In the genomic region with DNA sequence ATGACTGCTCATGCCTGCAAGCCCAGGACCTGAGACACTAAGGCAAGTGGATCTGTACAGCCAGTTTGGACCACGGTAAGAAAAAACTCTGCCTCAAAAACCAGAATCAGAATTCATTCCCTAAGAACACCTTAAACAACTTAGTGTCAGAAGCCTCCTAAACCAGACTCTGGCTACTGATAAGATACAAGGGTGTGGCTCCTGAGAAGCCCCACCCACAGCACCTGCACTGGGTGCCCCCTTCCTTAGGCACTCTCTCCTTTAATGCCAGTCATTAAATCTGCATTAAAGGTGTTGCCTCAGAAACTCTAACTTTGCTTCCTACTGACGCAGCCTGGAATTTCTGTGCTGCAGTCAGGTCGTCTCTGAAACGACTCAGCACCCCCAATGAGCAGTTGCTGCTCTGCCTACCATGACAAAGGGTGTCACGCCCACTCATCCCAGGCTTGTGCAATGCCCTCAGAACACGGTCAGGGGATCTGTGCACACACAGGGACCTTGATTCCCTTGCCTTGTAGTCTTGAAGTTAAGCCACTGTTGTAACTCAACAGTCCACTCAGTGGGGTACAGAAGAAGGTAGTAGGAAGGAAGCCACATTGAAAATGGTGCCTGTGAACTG, we compare ENCODE assay signal across 17 mouse cellular contexts.
A peak's percentile ranks its signal among the peaks of the same experiment; 100 is the strongest.
DNase-seq lines count a peak whose midpoint lies in the region; ATAC-seq lines count a peak whose summit lies in the region.
"Had no signal": no experiment of that assay in that cellular context is flagged by ENCODE, and none has a peak within 500 bp of the region (broad histone marks: within the 10 kb centered on the region; RNA-seq: fewer than 3 reads in every experiment).

No protein-coding gene starts in this region.

- WGBS in hindbrain, embryonic 13.5 days, result 54% methylated on average over 6 of the region's 6 CpGs

- H3K4me3 ChIP-seq in hindbrain, embryonic 13.5 days, result no peak overlapping the region
- H3K4me3 ChIP-seq: forebrain, embryonic 12.5 days; limb, embryonic 10.5 days; megakaryocyte, embryonic 14.5 days; midbrain, embryonic 15.5 days; myocyte had no signal

- H3K4me2 ChIP-seq in hindbrain, embryonic 13.5 days, result no peak overlapping the region
- H3K4me2 ChIP-seq: forebrain, embryonic 12.5 days; heart, embryonic 11.5 days; midbrain, embryonic 15.5 days had no signal

- H3K9me3 ChIP-seq in hindbrain, embryonic 13.5 days, result no peaks in the 10 kb centered on the region
- H3K9me3 ChIP-seq: forebrain, embryonic 12.5 days; limb, embryonic 10.5 days; megakaryocyte, embryonic 14.5 days; midbrain, embryonic 15.5 days had no signal

- no peak overlapping the region for H3K9ac ChIP-seq in hindbrain, embryonic 13.5 days
- H3K9ac ChIP-seq: forebrain, embryonic 12.5 days; midbrain, embryonic 15.5 days had no signal

- peak; percentile 47; the same call in 1 of the 2 replicates for ATAC-seq in common myeloid progenitor, adult 5-6 weeks (replicated peaks; ENCODE audit: low read depth, poor library complexity, severe bottlenecking)
- ATAC-seq in hindbrain, embryonic 13.5 days (ENCODE audit: low FRiP score), result no peak
- ATAC-seq: midbrain, embryonic 15.5 days had no signal

- H3K4me1 ChIP-seq in hindbrain, embryonic 13.5 days (replicated peaks), result no peaks in the 10 kb centered on the region
- H3K4me1 ChIP-seq: forebrain, embryonic 12.5 days; limb, embryonic 10.5 days; midbrain, embryonic 15.5 days had no signal

- no peak overlapping the region for H3K27ac ChIP-seq in hindbrain, embryonic 13.5 days
- H3K27ac ChIP-seq: forebrain, embryonic 12.5 days; limb, embryonic 10.5 days; midbrain, embryonic 15.5 days had no signal

- no peaks in the 10 kb centered on the region for H3K36me3 ChIP-seq in hindbrain, embryonic 13.5 days
- H3K36me3 ChIP-seq: forebrain, embryonic 12.5 days; limb, embryonic 10.5 days; midbrain, embryonic 15.5 days had no signal

- no peaks in the 10 kb centered on the region for H3K27me3 ChIP-seq in hindbrain, embryonic 13.5 days
- H3K27me3 ChIP-seq: forebrain, embryonic 12.5 days; midbrain, embryonic 15.5 days had no signal

- DNase-seq in adrenal gland, postnatal 14 days, result peak; percentile 20
- no peak for DNase-seq in adrenal gland, adult 8-10 months
- DNase-seq in lung, adult 18-20 months, result peak; percentile 8 to 20
- DNase-seq in lung, postnatal 25 days (ENCODE audit: low spot score), result no peak
- no peak for DNase-seq in retina, postnatal 1 day
- no peak for DNase-seq in layer of hippocampus, adult 9-11 months
- DNase-seq: cerebellum, adult 8-10 months; heart, postnatal 10 days; spleen, adult 18-20 months had no signal

Comparison
In these comparisons a context has a peak if more than half of its experiments do, and no peak if none do; other contexts are left out.
1. DNase-seq: peak in adrenal gland, postnatal 14 days (single experiment) and lung, adult 18-20 months (2 of 2); none in adrenal gland, adult 8-10 months (single experiment), lung, postnatal 25 days (single experiment), retina, postnatal 1 day (single experiment) and layer of hippocampus, adult 9-11 months (single experiment).